Mouse (Mus musculus) layer of hippocampus, adult 8-10 months (tissue): Measurements from ENCODE around the gene Mgat4d. TPM values are rescaled to one million over a fixed set of nuclear protein-coding genes. Genes with fewer than 3 reads are reported as not detected.
"Not testable (repeated sequence)": the region's sequence is repeated elsewhere in the genome, so short reads cannot be mapped to it uniquely, and the experiment has no call there.

Experiments
- DNase-seq, 2 experiments: peaks; one replicate each; pipeline ENCODE4 v3.0.0; 2022; ENCODE audit warnings: low spot score in 2 of 2
- total RNA-seq, 4 experiments: library from RNA; stranded (reverse); gene quantifications; 2 replicates each; pipeline ENCODE4 v1.2.4; 2022

Mgat4d gene
- not detected for total RNA-seq

- DNase-seq: no peak
Observed at GRCm38 (mm10) chr8:83348263-83348662, at the start of gene Mgat4d. TSS of gene Mgat4d (plus strand) at chr8:83348471.

DNA sequence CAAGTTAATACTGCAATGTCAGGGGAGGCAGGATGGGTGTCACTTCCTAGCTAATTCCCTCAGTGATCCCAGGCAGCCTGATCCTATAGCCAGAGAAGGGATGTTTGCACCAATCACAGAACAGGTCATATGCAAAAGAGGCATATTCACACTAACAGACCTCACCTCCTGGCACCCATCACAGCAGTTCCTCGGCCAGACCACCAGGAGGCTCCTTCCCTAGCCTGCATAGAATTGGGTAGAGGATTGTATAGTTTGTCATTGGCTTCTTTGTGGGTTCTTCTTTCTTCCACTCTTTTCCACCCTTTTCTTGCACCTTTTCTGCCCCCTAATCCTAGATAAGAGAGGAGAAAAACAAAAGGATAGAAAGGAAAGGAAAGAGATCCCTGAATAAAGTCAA is 48.1 kb upstream of the Mgat4d start:
- DNase-seq: no peak

DNA sequence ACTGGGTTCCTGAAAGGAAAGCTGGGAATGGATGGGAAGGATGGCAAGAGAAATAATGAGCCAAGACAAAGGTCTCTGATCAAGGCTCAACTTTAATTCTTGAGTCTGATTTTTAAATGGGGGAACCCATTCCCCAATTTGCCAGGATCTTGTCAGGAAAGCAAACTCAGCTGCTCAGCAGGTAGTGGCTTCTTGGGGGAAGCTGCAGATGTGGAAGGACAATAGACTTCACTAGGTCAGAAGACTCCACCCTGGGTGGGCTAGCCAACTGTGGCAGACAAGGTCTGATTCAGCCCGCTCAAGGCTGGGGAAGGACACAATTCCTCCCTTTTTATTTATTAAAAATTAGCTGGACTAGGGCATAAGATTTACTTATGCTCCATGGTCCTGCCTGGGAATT is 43.3 kb upstream of the Mgat4d start:
- no peak for DNase-seq

GRCm38 (mm10) chr8:83309836-83310235 is 38.4 kb upstream of the Mgat4d start:
- DNase-seq: no peak

- not testable (repeated sequence) for DNase-seq
Observed at GRCm38 (mm10) chr8:83315084-83315483, 33.2 kb upstream of the Mgat4d start.

- DNase-seq: no peak
Observed at GRCm38 (mm10) chr8:83315691-83316090, 32.6 kb upstream of the Mgat4d start.

DNA sequence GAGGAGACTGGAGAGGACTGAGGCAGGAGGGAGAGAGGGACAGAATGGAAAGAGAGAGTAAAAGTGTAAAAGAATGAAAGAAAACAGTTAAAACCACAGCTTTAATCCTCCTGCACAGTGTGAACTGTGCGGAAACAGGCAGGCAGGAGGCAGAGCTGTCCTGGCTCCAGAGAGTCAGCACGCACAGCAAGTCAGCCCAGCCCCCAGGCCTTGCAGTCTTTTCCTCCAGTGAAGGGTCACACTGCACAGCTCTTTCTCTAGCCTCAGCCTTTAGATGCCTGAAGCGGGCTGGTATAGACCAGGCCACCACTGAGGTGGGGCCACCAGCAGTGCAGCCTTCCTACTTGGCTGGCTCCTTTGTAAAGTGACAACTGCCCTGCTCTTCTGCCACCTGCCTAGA is 27.7 kb upstream of the Mgat4d start:
- no peak for DNase-seq

GRCm38 (mm10) chr8:83322374-83322773 is 25.9 kb upstream of the Mgat4d start:
- no peak for DNase-seq

GRCm38 (mm10) chr8:83323056-83323455 is 25.2 kb upstream of the Mgat4d start:
- no peak for DNase-seq

GRCm38 (mm10) chr8:83327889-83328288 is 20.4 kb upstream of the Mgat4d start:
- DNase-seq: no peak

DNA sequence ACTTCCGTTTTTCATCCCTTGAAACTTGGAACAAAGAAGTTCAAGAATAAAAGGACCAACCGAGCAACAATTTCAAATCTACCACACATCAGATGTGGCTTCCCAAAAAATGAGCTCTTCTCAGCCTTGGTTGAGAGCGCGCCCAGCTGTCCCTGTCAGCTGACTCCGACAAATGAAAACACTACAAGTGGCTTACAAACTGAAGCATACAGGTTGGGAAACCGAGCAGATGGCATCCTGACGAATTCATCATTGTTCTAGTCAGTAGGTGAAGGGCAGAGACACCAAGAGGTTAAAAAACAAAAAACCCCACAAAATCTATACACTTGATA is 16.7 kb upstream of the Mgat4d start:
- DNase-seq: peak; percentile 27 to 29

- peak; percentile 91 to 97 for DNase-seq
Observed at GRCm38 (mm10) chr8:83331899-83332697, 16.2 kb upstream of the Mgat4d start, which contains the start of gene Elmod2. TSS of gene Elmod2 (minus strand) at chr8:83332486.

DNA sequence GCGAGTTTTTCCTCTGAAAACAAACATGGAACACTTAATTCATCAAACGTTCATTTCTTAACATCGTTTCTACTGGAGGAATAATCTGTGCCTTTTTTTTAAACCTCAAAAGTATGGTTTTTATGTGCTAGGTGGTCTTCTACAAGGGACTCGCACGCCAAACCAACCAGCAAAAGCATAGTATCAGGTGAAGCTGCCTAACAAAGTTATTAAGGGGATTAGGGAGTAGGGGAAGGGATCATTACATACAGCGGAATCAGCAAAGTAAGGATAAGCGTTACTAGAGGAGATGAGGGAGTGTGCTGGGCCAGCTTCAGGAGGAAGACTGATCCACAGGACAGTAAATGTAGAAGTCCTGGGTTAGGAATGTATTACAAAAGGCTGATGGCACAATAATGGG is 15.4 kb upstream of the Mgat4d start:
- DNase-seq: no peak

- DNase-seq: no peak
Observed at GRCm38 (mm10) chr8:83342076-83342475, 6.2 kb upstream of the Mgat4d start.

- DNase-seq: no peak
Observed at GRCm38 (mm10) chr8:83342693-83343092, 5.6 kb upstream of the Mgat4d start.

- DNase-seq: no peak
Observed at GRCm38 (mm10) chr8:83351315-83351714, 3.0 kb downstream of the Mgat4d start.

DNA sequence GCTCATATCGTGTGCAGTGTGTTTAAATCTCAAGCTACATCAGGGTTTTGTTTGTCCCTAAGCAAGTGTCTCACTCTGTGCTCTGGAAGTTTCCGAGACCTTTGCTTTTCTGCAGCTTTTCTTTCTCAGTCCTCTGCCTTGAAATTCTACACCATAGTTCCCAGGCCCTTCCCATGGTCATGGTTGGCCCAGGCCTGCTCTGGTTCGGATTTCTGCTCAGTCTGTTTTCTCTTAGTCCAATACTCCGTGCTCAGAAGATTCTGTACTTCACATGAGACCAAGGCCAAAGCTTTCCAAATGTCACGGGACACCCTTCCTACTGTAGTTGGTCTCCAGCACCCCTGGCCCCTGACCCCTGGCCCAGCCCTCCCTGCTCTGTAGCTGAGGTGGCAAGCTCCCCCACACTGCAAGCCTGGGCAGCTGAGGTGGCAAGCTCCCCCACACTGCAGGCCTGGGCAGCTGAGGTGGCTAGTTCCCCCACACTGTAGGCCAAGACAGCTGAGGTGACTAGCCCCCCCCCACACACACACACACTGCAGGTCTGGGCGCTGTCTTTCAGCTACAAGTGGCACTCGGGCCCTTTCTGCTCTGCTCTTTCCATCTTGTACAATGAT is 15.0 kb downstream of the Mgat4d start:
- DNase-seq: no peak

DNA sequence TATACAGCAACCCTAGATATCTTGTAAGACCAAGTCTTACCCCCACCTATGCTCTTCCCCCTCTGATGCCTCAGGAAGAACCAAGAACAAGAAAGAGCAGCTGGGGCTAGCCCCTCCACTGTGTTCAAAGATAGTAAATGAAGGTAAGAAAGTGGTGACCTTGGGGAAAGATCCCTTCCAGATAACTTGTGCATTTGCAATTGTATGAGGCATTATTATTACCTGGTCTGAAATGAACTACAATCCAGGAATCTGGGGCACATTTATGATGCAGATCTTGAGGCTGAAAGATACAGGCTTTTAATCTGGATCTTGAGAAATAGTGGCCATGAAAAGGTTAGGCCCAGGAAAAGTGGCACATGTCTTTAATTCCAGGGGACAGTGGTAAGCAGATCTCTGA is 29.0 kb downstream of the Mgat4d start:
- no peak for DNase-seq

DNA sequence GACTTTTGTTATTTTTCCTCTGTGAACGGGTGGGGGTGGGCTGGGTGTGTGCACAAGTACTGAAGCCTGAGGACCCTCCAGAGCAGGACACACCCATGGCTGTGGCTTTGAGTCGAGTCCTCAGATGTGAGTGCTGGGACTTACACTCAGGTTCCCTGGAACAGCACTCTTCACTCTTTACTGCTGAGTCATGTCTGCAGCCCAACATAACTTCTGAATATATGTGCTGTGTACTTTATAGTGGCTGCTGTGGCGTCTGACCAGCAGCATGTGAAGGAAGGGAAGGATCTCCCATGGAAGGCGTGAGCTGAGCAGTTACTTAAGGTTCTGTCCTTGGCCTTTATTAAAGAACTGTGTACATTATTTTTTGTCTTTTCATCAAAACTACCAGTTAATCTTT is 31.9 kb downstream of the Mgat4d start:
- DNase-seq: no peak

- no peak for DNase-seq
Observed at GRCm38 (mm10) chr8:83381016-83381415, 32.7 kb downstream of the Mgat4d start.

DNA sequence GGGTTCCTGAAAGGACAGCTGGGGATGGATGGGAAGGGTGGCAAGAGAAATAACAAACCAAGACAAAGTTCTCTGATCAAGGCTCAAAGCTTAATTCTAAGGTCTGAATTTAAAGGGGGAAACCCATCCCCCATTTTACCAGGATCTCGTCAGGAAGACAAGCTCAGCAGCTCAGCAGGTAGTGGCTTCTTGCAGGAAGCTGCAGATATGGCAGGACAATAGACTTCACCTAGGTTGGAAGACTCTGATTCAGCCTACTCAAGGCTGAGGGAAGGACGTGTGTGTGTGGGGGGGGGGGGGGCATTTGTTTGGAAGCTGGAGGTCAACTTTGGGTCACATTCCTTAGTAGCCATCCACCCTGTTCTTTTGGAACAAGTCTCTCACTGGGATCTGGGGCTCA is 34.6 kb downstream of the Mgat4d start:
- no peak for DNase-seq

DNA sequence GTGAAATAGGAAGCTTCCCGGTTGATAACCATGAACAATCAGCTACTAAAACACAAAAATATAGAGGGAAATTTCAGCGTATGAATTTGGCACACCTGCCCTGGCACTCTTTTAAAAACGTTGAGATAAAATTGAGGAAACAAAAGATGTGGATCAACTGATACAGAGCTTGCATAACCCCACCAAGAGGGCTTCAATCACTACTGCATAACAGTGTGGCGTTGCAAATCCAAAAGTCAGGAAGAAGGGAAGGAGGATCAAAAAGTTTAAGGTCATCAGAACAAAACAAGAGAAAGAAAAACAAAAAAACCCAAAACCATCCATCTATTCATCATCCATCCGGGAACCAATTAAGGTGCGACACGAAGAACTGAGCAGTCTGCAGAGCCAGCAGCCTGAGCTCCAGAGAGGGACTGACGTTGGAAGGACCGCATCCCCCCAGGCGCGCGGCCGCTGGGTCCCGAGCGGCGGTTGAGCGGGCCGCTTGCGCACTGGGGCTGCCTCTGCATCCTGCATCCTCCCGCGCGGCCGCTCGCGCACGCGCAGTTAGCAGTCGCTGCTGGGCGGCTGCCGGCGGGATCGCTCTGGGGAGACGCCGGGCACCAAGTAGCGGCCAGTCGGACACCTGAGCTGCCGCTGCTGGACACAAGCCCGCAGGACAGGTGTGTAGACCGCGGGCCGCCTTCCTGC is 41.2 kb downstream of the Mgat4d start, which contains the start of gene Clgn:
Gene Clgn, plus strand, starts transcription at position 552 of the 690 bp plus-strand sequence.
- peak; percentile 26 to 70 for DNase-seq
